Mouse (Mus musculus) common myeloid progenitor, adult 5-6 weeks (primary cell): Measurements from ENCODE around the gene Tmem256. TPM values are rescaled to one million over a fixed set of nuclear protein-coding genes. Genes with fewer than 3 reads are reported as not detected.

Source experiments
- ATAC-seq: replicated peaks from 2 replicates; pipeline ENCODE4 v1.8.0; 2016; ENCODE audit warnings: low read depth, mild to moderate bottlenecking, moderate TSS enrichment, inconsistent platforms; ENCODE audit not compliant: poor library complexity, severe bottlenecking
- total RNA-seq: library from RNA; stranded (forward); fragments of 200-1000, 187-1606 nt; gene quantifications from 2 replicates; pipeline ENCODE4 v1.2.3, GENCODE M21; 2017

The Tmem256 gene
- total RNA-seq, 1 experiment from 2014 or later, result 258 TPM

- no peak for ATAC-seq
These were observed 43.7 kb downstream of the Tmem256 start for GRCm38 (mm10) chr11:69881787-69882670.

GRCm38 (mm10) chr11:69883066-69883465, 44.8 kb downstream of the Tmem256 start:
- no peak for ATAC-seq

DNA sequence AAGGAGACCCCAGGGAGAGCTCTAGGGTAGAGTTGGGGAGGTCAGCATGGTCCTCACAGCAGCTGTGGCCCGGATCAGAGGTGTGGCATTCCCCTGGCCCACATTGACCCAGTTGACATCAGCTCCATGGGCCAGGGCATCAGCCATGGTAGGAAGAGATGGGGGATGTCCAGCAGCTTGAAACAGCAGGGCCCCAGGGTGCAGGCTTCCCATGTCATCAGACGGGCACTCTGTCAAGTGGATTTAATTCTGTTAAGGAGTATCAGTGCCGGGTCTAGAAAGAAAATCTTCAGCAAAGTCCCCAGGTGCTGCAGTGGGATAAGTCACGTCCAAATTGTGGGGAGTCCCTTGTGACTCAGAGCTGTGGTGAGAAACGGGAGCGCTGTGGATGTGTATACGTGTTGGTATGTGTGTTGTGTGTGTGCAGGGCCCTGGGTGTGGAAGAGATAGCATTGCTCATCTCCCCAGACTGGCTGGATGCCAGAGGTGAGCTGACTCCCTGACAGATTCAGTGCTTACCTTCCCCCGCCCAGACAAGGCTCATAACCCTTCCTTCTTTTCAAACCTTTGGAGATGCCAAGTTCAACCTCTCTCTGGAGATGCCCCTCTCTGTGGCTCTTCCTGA, 45.3 kb downstream of the Tmem256 start:
- ATAC-seq, result no peak

DNA sequence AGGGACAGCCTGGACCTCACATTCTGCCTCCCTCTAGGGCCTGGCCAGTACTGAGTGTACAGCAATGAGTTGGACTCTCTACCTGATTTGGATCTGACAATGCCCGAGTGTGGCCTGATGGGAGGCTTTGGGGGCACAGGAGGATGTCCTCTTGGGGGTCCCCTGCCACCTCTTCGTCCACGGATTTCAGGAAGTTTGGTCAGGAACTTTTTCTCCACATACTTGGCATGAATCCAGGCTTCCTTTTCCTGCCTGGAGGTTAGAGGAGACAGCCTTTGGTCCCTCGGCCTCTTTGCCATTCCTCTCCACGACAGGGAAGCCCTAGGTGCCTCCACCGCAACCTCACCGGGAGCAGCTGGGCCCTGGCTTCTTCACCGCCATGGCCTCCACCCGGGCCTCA, 45.9 kb downstream of the Tmem256 start:
- ATAC-seq, result no peak

GRCm38 (mm10) chr11:69884663-69885062, 46.3 kb downstream of the Tmem256 start:
- no peak for ATAC-seq

GRCm38 (mm10) chr11:69886907-69887635, 48.8 kb downstream of the Tmem256 start:
- ATAC-seq, result no peak; the same call in 1 of the 2 replicates

Other genes starting within 250 kb of the Tmem256 start
- gene Atp1b2, start 232.6 kb upstream of the Tmem256 start, total RNA-seq, result 16.9 and 26.2 TPM in 2 replicates
- gene Shbg, start 220.6 kb upstream of the Tmem256 start, total RNA-seq, result not detected in 2 replicates
- not detected in 2 replicates for gene Sat2, start 216.5 kb upstream of the Tmem256 start, total RNA-seq
- gene Fxr2, start 205.5 kb upstream of the Tmem256 start, total RNA-seq, result 38.9 and 44.1 TPM in 2 replicates
- 0.87 TPM in 1 of 2 replicates, not detected in the other for gene Sox15, start 183.2 kb upstream of the Tmem256 start, total RNA-seq
- 51.8 and 56.8 TPM in 2 replicates for gene Mpdu1, start 175.9 kb upstream of the Tmem256 start, total RNA-seq
- 11.0 and 29.0 TPM in 2 replicates for gene Cd68, start 172.4 kb upstream of the Tmem256 start, total RNA-seq
- gene Eif4a1, start 166.1 kb upstream of the Tmem256 start, total RNA-seq, result 895 and 933 TPM in 2 replicates
- gene Senp3, start 156.4 kb upstream of the Tmem256 start, total RNA-seq, result 75.7 and 92.7 TPM in 2 replicates
- gene Tnfsf13, start 152.7 kb upstream of the Tmem256 start, total RNA-seq, result 7.7 and 11.1 TPM in 2 replicates
- not detected in 2 replicates for gene Tnfsf12, start 142.7 kb upstream of the Tmem256 start, total RNA-seq
- 2.1 and 3.0 TPM in 2 replicates for gene Tnfsfm13, start 142.4 kb upstream of the Tmem256 start, total RNA-seq
- 59.3 and 132 TPM in 2 replicates for gene Polr2a, start 79.9 kb upstream of the Tmem256 start, total RNA-seq
- not detected in 2 replicates for gene Slc35g3, start 76.5 kb upstream of the Tmem256 start, total RNA-seq
- gene Zbtb4, start 72.6 kb upstream of the Tmem256 start, total RNA-seq, result 2.2 and 2.6 TPM in 2 replicates
- gene Chrnb1, start 42.6 kb upstream of the Tmem256 start, total RNA-seq, result 0.27 and 1.5 TPM in 2 replicates
- 2.5 TPM in 1 of 2 replicates, not detected in the other for gene Fgf11, start 36.7 kb upstream of the Tmem256 start, total RNA-seq
- not detected in 2 replicates for gene Tmem102, start 32.9 kb upstream of the Tmem256 start, total RNA-seq
- not detected in 2 replicates for gene Gm39566, start 23.2 kb upstream of the Tmem256 start, total RNA-seq
- gene Spem2, start 20.0 kb upstream of the Tmem256 start, total RNA-seq, result not detected in 2 replicates
- not detected in 2 replicates for gene Spem1, start 16.3 kb upstream of the Tmem256 start, total RNA-seq
- gene Nlgn2, start 730 bp upstream of the Tmem256 start, total RNA-seq, result 6.5 and 8.6 TPM in 2 replicates
- gene Plscr3, start 7.9 kb downstream of the Tmem256 start, total RNA-seq, result 24.6 and 31.0 TPM in 2 replicates
- not detected in 2 replicates for gene Tnk1, start 20.2 kb downstream of the Tmem256 start, total RNA-seq
- gene Tmem95, start 39.5 kb downstream of the Tmem256 start, total RNA-seq, result not detected in 2 replicates
- gene Kctd11, start 42.9 kb downstream of the Tmem256 start, total RNA-seq, result 0.39 and 0.50 TPM in 2 replicates
- gene Acap1, start 57.0 kb downstream of the Tmem256 start, total RNA-seq, result 73.1 and 81.7 TPM in 2 replicates
- gene 2810408A11Rik, start 62.5 kb downstream of the Tmem256 start, total RNA-seq, result 5.5 and 5.9 TPM in 2 replicates
- 26.9 and 32.3 TPM in 2 replicates for gene Neurl4, start 62.6 kb downstream of the Tmem256 start, total RNA-seq
- gene Gps2, start 75.4 kb downstream of the Tmem256 start, total RNA-seq, result 42.0 and 78.8 TPM in 2 replicates
- gene Eif5a, start 83.4 kb downstream of the Tmem256 start, total RNA-seq, result 854 and 864 TPM in 2 replicates
- not detected in 2 replicates for gene Ybx2, start 97.3 kb downstream of the Tmem256 start, total RNA-seq
- gene Slc2a4, start 109.7 kb downstream of the Tmem256 start, total RNA-seq, result 0.78 TPM in 1 of 2 replicates, not detected in the other
- gene Cldn7, start 126.3 kb downstream of the Tmem256 start, total RNA-seq, result not detected in 2 replicates
- 22.1 and 47.1 TPM in 2 replicates for gene Ctdnep1, start 142.6 kb downstream of the Tmem256 start, total RNA-seq
- gene Elp5, start 144.0 kb downstream of the Tmem256 start, total RNA-seq, result 41.2 and 47.0 TPM in 2 replicates
- gene Gabarap, start 152.6 kb downstream of the Tmem256 start, total RNA-seq, result 163 and 255 TPM in 2 replicates
- 40.9 and 59.2 TPM in 2 replicates for gene Phf23, start 157.3 kb downstream of the Tmem256 start, total RNA-seq
- 12.6 and 13.1 TPM in 2 replicates for gene Dvl2, start 162.1 kb downstream of the Tmem256 start, total RNA-seq
- gene Acadvl, start 176.9 kb downstream of the Tmem256 start, total RNA-seq, result 43.7 and 46.0 TPM in 2 replicates
- gene Dlg4, start 178.4 kb downstream of the Tmem256 start, total RNA-seq, result 3.0 and 5.2 TPM in 2 replicates
- gene Asgr1, start 215.6 kb downstream of the Tmem256 start, total RNA-seq, result 0.82 TPM in 1 of 2 replicates, not detected in the other